Mouse (Mus musculus): ENCODE data around the gene Reep6.

Reep6 gene

GRCm38 (mm10) chr10:80348244-80348781 is 18.6 kb downstream of the Reep6 start, which contains the start of gene Adamtsl5:
Adamtsl5 (minus strand) TSS chr10:80348412.
- DNase-seq (ENCODE audit: low read depth, low spot score): peak; percentile 85
- Histone ChIP-seq H3K36me3 (ENCODE audit: control insufficient read depth, insufficient read depth, low read length, poor library complexity, severe bottlenecking) (no peaks in the 10 kb centered on the region), H3K27me3 (ENCODE audit: control insufficient read depth, insufficient read depth, low read length, poor library complexity, severe bottlenecking) (0 out of 2 replicates have a peak, but pooled peaks cover 5% of the 10 kb centered on the region)

GRCm38 (mm10) chr10:80348981-80349380 is 19.2 kb downstream of the Reep6 start:
- Histone ChIP-seq H3K27me3 (ENCODE audit: control insufficient read depth, insufficient read depth, low read length, poor library complexity, severe bottlenecking) (0 out of 2 replicates have a peak, but pooled peaks cover 5% of the 10 kb centered on the region), H3K36me3 (ENCODE audit: control insufficient read depth, insufficient read depth, low read length, poor library complexity, severe bottlenecking) (no peaks in the 10 kb centered on the region)
- no peak for DNase-seq (ENCODE audit: low read depth, low spot score)

GRCm38 (mm10) chr10:80350292-80350691 is 20.5 kb downstream of the Reep6 start:
- H3K27me3 ChIP-seq (ENCODE audit: control insufficient read depth, insufficient read depth, low read length, poor library complexity, severe bottlenecking): 0 out of 2 replicates have a peak, but pooled peaks cover 3% of the 10 kb centered on the region
- no peaks in the 10 kb centered on the region for H3K36me3 ChIP-seq (ENCODE audit: control insufficient read depth, insufficient read depth, low read length, poor library complexity, severe bottlenecking)
- peak; percentile 90 for DNase-seq (ENCODE audit: low read depth, low spot score)

- no peak for DNase-seq (ENCODE audit: low read depth, low spot score)
- H3K36me3 ChIP-seq (ENCODE audit: control insufficient read depth, insufficient read depth, low read length, poor library complexity, severe bottlenecking): no peaks in the 10 kb centered on the region
- H3K27me3 ChIP-seq (ENCODE audit: control insufficient read depth, insufficient read depth, low read length, poor library complexity, severe bottlenecking): peaks cover 3% of the 10 kb centered on the region; the same call in 1 of the 2 replicates
Measured at GRCm38 (mm10) chr10:80351896-80352295, 22.1 kb downstream of the Reep6 start.

- H3K27me3 ChIP-seq (ENCODE audit: control insufficient read depth, insufficient read depth, low read length, poor library complexity, severe bottlenecking): peaks cover 3% of the 10 kb centered on the region; the same call in 1 of the 2 replicates
- DNase-seq (ENCODE audit: low read depth, low spot score): no peak
- no peaks in the 10 kb centered on the region for H3K36me3 ChIP-seq (ENCODE audit: control insufficient read depth, insufficient read depth, low read length, poor library complexity, severe bottlenecking)
Measured at GRCm38 (mm10) chr10:80352727-80353126, 23.0 kb downstream of the Reep6 start.

- Histone ChIP-seq H3K36me3 (ENCODE audit: control insufficient read depth, insufficient read depth, low read length, poor library complexity, severe bottlenecking) (no peaks in the 10 kb centered on the region), H3K27me3 (ENCODE audit: control insufficient read depth, insufficient read depth, low read length, poor library complexity, severe bottlenecking) (no peaks in the 10 kb centered on the region; the same call in 1 of the 2 replicates)
- DNase-seq (ENCODE audit: low read depth, low spot score): no peak
Measured at GRCm38 (mm10) chr10:80355431-80355830, 25.7 kb downstream of the Reep6 start.

GRCm38 (mm10) chr10:80356001-80356682 is 26.4 kb downstream of the Reep6 start, which contains the start of gene Plk5:
Plk5 (plus strand) TSS chr10:80356459.
- Histone ChIP-seq H3K27me3 (ENCODE audit: control insufficient read depth, insufficient read depth, low read length, poor library complexity, severe bottlenecking) (no peaks in the 10 kb centered on the region; the same call in 1 of the 2 replicates), H3K36me3 (ENCODE audit: control insufficient read depth, insufficient read depth, low read length, poor library complexity, severe bottlenecking) (no peaks in the 10 kb centered on the region)
- no peak for DNase-seq (ENCODE audit: low read depth, low spot score)

GRCm38 (mm10) chr10:80356737-80357136 is 27.0 kb downstream of the Reep6 start:
- Histone ChIP-seq H3K27me3 (ENCODE audit: control insufficient read depth, insufficient read depth, low read length, poor library complexity, severe bottlenecking) (no peaks in the 10 kb centered on the region; the same call in 1 of the 2 replicates), H3K36me3 (ENCODE audit: control insufficient read depth, insufficient read depth, low read length, poor library complexity, severe bottlenecking) (no peaks in the 10 kb centered on the region)
- no peak for DNase-seq (ENCODE audit: low read depth, low spot score)

- no peak for DNase-seq (ENCODE audit: low read depth, low spot score)
- H3K27me3 ChIP-seq (ENCODE audit: control insufficient read depth, insufficient read depth, low read length, poor library complexity, severe bottlenecking): no peaks in the 10 kb centered on the region; the same call in 1 of the 2 replicates
- no peaks in the 10 kb centered on the region for H3K36me3 ChIP-seq (ENCODE audit: control insufficient read depth, insufficient read depth, low read length, poor library complexity, severe bottlenecking)
Measured at GRCm38 (mm10) chr10:80357336-80357735, 27.6 kb downstream of the Reep6 start.

- H3K36me3 ChIP-seq (ENCODE audit: control insufficient read depth, insufficient read depth, low read length, poor library complexity, severe bottlenecking): no peaks in the 10 kb centered on the region
- peak; percentile 41 for DNase-seq (ENCODE audit: low read depth, low spot score)
- H3K27me3 ChIP-seq (ENCODE audit: control insufficient read depth, insufficient read depth, low read length, poor library complexity, severe bottlenecking): no peaks in the 10 kb centered on the region; the same call in 1 of the 2 replicates
Measured at GRCm38 (mm10) chr10:80357994-80358639, 28.4 kb downstream of the Reep6 start.

GRCm38 (mm10) chr10:80363734-80364133 is 34.0 kb downstream of the Reep6 start:
- no peak for DNase-seq (ENCODE audit: low read depth, low spot score)
- Histone ChIP-seq H3K27me3 (ENCODE audit: control insufficient read depth, insufficient read depth, low read length, poor library complexity, severe bottlenecking) (no peaks in the 10 kb centered on the region), H3K36me3 (ENCODE audit: control insufficient read depth, insufficient read depth, low read length, poor library complexity, severe bottlenecking) (no peaks in the 10 kb centered on the region)

GRCm38 (mm10) chr10:80365736-80366135 is 36.0 kb downstream of the Reep6 start:
- H3K27me3 ChIP-seq (ENCODE audit: control insufficient read depth, insufficient read depth, low read length, poor library complexity, severe bottlenecking): no peaks in the 10 kb centered on the region
- no peak for DNase-seq (ENCODE audit: low read depth, low spot score)
- no peaks in the 10 kb centered on the region for H3K36me3 ChIP-seq (ENCODE audit: control insufficient read depth, insufficient read depth, low read length, poor library complexity, severe bottlenecking)

- peak; percentile 31 for DNase-seq (ENCODE audit: low read depth, low spot score)
- no peaks in the 10 kb centered on the region for H3K27me3 ChIP-seq (ENCODE audit: control insufficient read depth, insufficient read depth, low read length, poor library complexity, severe bottlenecking)
- no peaks in the 10 kb centered on the region for H3K36me3 ChIP-seq (ENCODE audit: control insufficient read depth, insufficient read depth, low read length, poor library complexity, severe bottlenecking)
Measured at GRCm38 (mm10) chr10:80367954-80368353, 38.2 kb downstream of the Reep6 start.

- Histone ChIP-seq H3K36me3 (ENCODE audit: control insufficient read depth, insufficient read depth, low read length, poor library complexity, severe bottlenecking) (no peaks in the 10 kb centered on the region), H3K27me3 (ENCODE audit: control insufficient read depth, insufficient read depth, low read length, poor library complexity, severe bottlenecking) (no peaks in the 10 kb centered on the region)
- DNase-seq (ENCODE audit: low read depth, low spot score): no peak
Measured at GRCm38 (mm10) chr10:80368392-80368791, 38.6 kb downstream of the Reep6 start.
